Mouse (Mus musculus): ENCODE data around the gene Itpka. TPM values are rescaled to one million over a fixed set of nuclear protein-coding genes. Genes with fewer than 3 reads are reported as not detected.

The Itpka gene
- polyA plus RNA-seq, 1 experiment from 2014 or later, result 2.7 TPM

- peak; percentile 85 for DNase-seq
- Histone ChIP-seq H3K36me3 (replicated peaks; ENCODE audit: insufficient read depth, low read length) (0 out of 2 replicates have a peak, but pooled peaks cover 7% of the 10 kb centered on the region), H3K9ac (replicated peaks) (peak within 1 kb of the TSS; percentile 57), H3K27me3 (ENCODE audit: insufficient read depth, low read length) (no peaks in the 10 kb centered on the region), H3K4me1 (ENCODE audit: insufficient read depth) (peaks cover 15% of the 10 kb centered on the region), H3K27ac (ENCODE audit: low read depth) (peak within 1 kb of the TSS; percentile 26; the same call in 1 of the 2 replicates), H3K9me3 (ENCODE audit: low read length) (no peaks in the 10 kb centered on the region), H3K4me2 (ENCODE audit: low read depth, low read length) (peak within 1 kb of the TSS; percentile 95), H3K4me3 (ENCODE audit: low read depth, low read length) (peak within 1 kb of the TSS; percentile 79)
- WGBS (ENCODE audit: insufficient replicate concordance), result under 1% methylated on average over 44 of the region's 44 CpGs
- peak; percentile 98 for ATAC-seq
- TF ChIP-seq CTCF (IDR thresholded peaks at IDR 0.05; ENCODE audit: low read depth) (0 out of 2 replicates have a peak, but pooled peaks have one; percentile 4), EP300 (IDR thresholded peaks at IDR 0.05; ENCODE audit: low read depth) (0 out of 2 replicates have a peak, but pooled peaks have one; percentile 11)
Observed at GRCm38 (mm10) chr2:119787206-119787883, 45.2 kb downstream of the Itpka start, which contains the start of gene Rpap1. TSS of gene Rpap1 (minus strand) at chr2:119787537.

DNA sequence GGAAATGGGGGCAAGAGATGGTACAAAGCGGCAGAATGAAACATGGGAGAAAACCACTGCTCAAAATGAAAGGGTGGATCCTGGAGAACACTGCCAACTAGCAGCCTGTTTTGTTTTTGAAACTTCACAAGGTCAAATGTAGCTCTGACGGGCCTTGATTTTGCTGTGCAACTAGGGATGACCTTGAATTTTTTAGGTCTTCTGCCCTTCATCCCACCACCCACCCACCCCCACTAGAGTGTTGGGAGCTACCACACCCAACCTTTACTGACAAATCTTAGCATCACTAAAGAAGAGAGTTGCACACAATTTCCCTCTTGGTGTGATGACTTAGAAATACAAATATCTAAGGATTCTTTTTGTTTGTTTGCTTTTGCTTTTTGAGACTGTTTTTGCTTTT lies 47.9 kb downstream of the Itpka start:
- no peak overlapping the region for H3K27ac ChIP-seq (ENCODE audit: low read depth)
- no peak for ATAC-seq
- no peaks in the 10 kb centered on the region for H3K36me3 ChIP-seq (replicated peaks; ENCODE audit: insufficient read depth, low read length)
- TF ChIP-seq EP300 (IDR thresholded peaks at IDR 0.05; ENCODE audit: low read depth) (no peak), CTCF (IDR thresholded peaks at IDR 0.05; ENCODE audit: low read depth) (no peak)
- H3K9ac ChIP-seq (replicated peaks), result no peak overlapping the region
- peaks cover 15% of the 10 kb centered on the region for H3K4me1 ChIP-seq (ENCODE audit: insufficient read depth)
- no peaks in the 10 kb centered on the region for H3K9me3 ChIP-seq (ENCODE audit: low read length)
- WGBS (ENCODE audit: insufficient replicate concordance), result 81% methylated on average over 2 of the region's 2 CpGs
- no peaks in the 10 kb centered on the region for H3K27me3 ChIP-seq (ENCODE audit: insufficient read depth, low read length)
- no peak for DNase-seq
- no peak overlapping the region for H3K4me2 ChIP-seq (ENCODE audit: low read depth, low read length)
- H3K4me3 ChIP-seq (ENCODE audit: low read depth, low read length), result no peak overlapping the region

GRCm38 (mm10) chr2:119797279-119797783 lies 55.2 kb downstream of the Itpka start, which contains the start of gene Tyro3:
TSS of gene Tyro3 (plus strand) at chr2:119797733.
- Histone ChIP-seq H3K9ac (replicated peaks) (no peak within 1 kb of the TSS), H3K4me2 (ENCODE audit: low read depth, low read length) (no peak within 1 kb of the TSS), H3K9me3 (ENCODE audit: low read length) (no peaks in the 10 kb centered on the region), H3K4me1 (ENCODE audit: insufficient read depth) (peaks cover 9% of the 10 kb centered on the region; the same call in 1 of the 2 replicates), H3K27ac (ENCODE audit: low read depth) (no peak within 1 kb of the TSS), H3K27me3 (ENCODE audit: insufficient read depth, low read length) (peaks cover 45% of the 10 kb centered on the region), H3K4me3 (ENCODE audit: low read depth, low read length) (no peak within 1 kb of the TSS), H3K36me3 (replicated peaks; ENCODE audit: insufficient read depth, low read length) (no peaks in the 10 kb centered on the region)
- DNase-seq (no peak), ATAC-seq (no peak)
- TF ChIP-seq EP300 (IDR thresholded peaks at IDR 0.05; ENCODE audit: low read depth) (no peak), CTCF (IDR thresholded peaks at IDR 0.05; ENCODE audit: low read depth) (no peak)
- WGBS (ENCODE audit: insufficient replicate concordance), result 60% methylated on average over 5 of the region's 5 CpGs

DNA sequence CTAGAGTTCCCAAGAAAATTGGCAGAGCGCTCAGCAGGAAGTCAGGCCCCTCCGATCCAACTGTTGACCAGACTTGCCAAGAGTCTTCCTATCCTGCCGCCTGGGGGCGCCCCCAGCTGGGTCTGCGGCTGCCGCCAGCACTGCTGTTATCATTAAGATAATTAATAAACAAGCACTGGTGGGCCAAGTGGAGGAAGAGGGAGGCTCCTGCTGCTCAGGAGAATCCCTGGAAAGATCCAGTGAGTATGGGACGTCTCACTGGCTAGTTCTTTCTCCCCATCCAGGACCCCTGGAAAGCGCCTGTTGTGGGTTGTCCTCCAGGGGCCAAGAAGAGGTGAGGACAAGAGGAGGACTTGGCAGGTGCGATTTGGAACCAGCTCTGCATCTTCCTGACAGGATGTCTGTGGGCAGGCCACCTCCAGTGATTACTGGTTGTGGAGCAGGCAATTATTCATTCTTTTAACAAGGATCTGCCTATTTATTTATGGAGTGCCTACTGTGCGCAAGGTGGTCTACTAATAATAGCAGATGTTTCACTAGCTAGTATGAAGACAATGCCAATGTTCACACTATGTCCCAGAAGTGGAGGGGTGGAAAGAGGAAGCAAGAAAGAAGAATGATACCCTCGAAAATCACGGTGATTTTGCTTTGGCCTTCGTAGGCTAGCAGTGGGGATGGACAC lies 56.2 kb downstream of the Itpka start:
- H3K4me3 ChIP-seq (ENCODE audit: low read depth, low read length), result peak overlapping the region; percentile 64
- DNase-seq (peak; percentile 58), ATAC-seq (peak; percentile 19; the same call in 1 of the 2 replicates)
- H3K9me3 ChIP-seq (ENCODE audit: low read length), result no peaks in the 10 kb centered on the region
- H3K36me3 ChIP-seq (replicated peaks; ENCODE audit: insufficient read depth, low read length), result no peaks in the 10 kb centered on the region
- TF ChIP-seq CTCF (IDR thresholded peaks at IDR 0.05; ENCODE audit: low read depth) (peak; percentile 69), EP300 (IDR thresholded peaks at IDR 0.05; ENCODE audit: low read depth) (no peak)
- H3K27ac ChIP-seq (ENCODE audit: low read depth), result no peak overlapping the region
- whole genome bisulfite sequencing (ENCODE audit: insufficient replicate concordance), result 10% methylated on average over 13 of the region's 13 CpGs
- H3K27me3 ChIP-seq (ENCODE audit: insufficient read depth, low read length), result peaks cover 45% of the 10 kb centered on the region
- H3K4me1 ChIP-seq (ENCODE audit: insufficient read depth), result peaks cover 9% of the 10 kb centered on the region; the same call in 1 of the 2 replicates
- no peak overlapping the region for H3K4me2 ChIP-seq (ENCODE audit: low read depth, low read length)
- no peak overlapping the region for H3K9ac ChIP-seq (replicated peaks)

DNA sequence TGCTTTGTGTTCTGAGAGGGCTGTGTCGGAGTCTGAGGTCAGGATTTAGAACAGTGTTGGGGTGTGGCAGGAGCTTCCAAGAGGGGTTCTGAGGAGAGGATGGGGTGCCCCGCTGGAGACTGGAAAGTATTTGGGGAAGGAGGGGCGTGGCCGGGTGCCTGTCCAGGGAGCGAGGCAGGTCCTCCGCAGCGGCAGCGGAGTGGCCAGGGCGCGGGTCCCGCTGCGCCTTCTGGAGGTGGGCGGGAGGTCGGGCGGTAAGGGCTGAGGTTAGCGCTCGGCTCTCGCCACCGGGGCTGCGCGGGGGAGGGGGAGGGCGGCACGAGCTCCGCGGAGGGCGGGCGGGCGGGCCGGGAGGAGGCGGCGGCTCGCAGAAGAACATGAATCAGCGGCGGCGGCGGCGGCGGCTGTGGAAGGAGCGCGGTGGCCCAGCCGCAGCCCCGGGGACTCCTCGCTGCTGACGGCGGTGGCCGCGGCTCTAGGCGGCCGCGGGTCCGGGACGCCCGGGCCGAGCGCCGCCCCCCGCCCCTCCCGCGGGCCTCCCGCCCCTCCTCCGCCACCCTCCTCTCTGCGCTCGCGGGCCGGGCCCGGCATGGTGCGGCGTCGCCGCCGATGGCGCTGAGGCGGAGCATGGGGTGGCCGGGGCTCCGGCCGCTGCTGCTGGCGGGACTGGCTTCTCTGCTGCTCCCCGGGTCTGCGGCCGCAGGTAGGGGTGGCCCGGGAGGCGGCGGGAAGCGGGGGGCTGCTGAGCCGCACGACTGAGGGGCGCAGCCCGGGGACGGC lies 57.2 kb downstream of the Itpka start:
- DNase-seq, result peak; percentile 44
- 2% methylated on average over 36 of the region's 89 CpGs for WGBS (ENCODE audit: insufficient replicate concordance)

More for the DNA sequence above, 57.2 kb downstream of the Itpka start:
- Histone ChIP-seq H3K9me3 (ENCODE audit: low read length) (no peaks in the 10 kb centered on the region), H3K4me2 (ENCODE audit: low read depth, low read length) (peak overlapping the region; percentile 99), H3K9ac (replicated peaks) (peak overlapping the region; percentile 57), H3K27ac (ENCODE audit: low read depth) (no peak overlapping the region), H3K4me1 (ENCODE audit: insufficient read depth) (peaks cover 9% of the 10 kb centered on the region; the same call in 1 of the 2 replicates), H3K4me3 (ENCODE audit: low read depth, low read length) (peak overlapping the region; percentile 64), H3K36me3 (replicated peaks; ENCODE audit: insufficient read depth, low read length) (no peaks in the 10 kb centered on the region), H3K27me3 (ENCODE audit: insufficient read depth, low read length) (peaks cover 45% of the 10 kb centered on the region)
- TF ChIP-seq CTCF (IDR thresholded peaks at IDR 0.05; ENCODE audit: low read depth) (no peak), EP300 (IDR thresholded peaks at IDR 0.05; ENCODE audit: low read depth) (no peak)
- peak; percentile 64 for ATAC-seq
